Mouse (Mus musculus): ENCODE data around the gene Idua. TPM values are rescaled to one million over a fixed set of nuclear protein-coding genes. Genes with fewer than 3 reads are reported as not detected.

Idua gene
- 34.6 and 35.4 TPM in 2 replicates for polyA plus RNA-seq (2012; rRNA removed)

DNA sequence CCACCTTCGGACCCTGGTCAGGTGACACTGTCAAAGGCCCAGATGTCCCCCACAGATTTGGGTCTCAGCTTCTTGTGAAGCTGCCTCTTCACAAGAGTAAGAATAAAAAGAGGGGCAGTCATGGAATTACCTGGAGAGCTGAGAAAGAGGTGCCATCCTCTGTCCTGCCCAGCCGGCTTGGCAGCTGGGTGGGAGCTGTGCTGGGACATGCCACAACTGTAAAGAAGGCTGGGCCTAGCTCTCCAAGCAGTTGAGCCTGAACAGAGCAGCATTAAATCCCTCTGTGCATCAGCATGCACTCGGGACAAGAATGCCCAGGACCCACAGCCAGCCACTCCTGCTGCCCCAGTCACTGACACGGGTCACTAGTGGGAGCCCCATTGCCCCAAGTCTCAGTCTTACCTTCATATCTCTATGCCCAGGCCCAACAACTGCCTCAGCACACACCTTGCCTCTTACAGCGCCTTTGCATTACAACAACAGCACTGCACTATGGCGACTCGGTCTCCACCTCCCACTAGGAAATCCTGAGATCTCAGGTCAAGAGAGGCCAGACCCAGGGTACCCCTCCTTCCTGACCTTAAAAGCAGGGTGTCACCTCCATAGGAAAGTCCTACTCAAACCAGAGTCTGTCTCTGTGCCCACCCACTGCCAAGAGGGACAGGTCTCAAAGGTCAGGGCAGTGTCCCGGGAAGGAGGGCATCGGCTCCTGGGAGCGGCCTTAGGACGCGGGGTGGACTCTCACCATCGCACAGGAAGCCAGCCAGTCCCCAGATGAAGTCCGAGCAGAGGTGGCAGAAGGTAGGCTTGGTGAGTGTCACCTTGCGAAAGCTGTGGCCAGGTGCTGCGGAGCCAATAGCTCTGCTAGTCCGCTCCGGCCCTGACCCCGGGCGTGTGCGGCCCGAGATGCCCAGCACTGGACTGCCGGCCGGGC is at the start of gene Idua:
Gene Idua, plus strand, starts transcription at position 634 of the 934 bp plus-strand sequence.
- WGBS = 10% methylated on average over 24 of the region's 24 CpGs
- Histone ChIP-seq H3K27ac (ENCODE audit: control insufficient read depth, insufficient read depth, low read length) (no peak within 1 kb of the TSS), H3K4me3 (ENCODE audit: control insufficient read depth, insufficient read depth, low read length) (peak within 1 kb of the TSS; percentile 56), H3K4me1 (replicated peaks; ENCODE audit: control insufficient read depth, insufficient read depth, low read length) (peaks cover 9% of the 10 kb centered on the region), H3K27me3 (ENCODE audit: control insufficient read depth, insufficient read depth, low read length) (no peaks in the 10 kb centered on the region), H3K36me3 (ENCODE audit: control insufficient read depth, insufficient read depth, low read length) (peaks cover 1% of the 10 kb centered on the region; the same call in 1 of the 2 replicates)
- TF ChIP-seq POLR2A (IDR thresholded peaks at IDR 0.05; ENCODE audit: control insufficient read depth, extremely low read depth, insufficient read depth, low read length, poor library complexity) (no peak), CTCF (IDR thresholded peaks at IDR 0.05; ENCODE audit: borderline replicate concordance, control insufficient read depth, extremely low read depth, insufficient read depth, low read length, poor library complexity) (no peak)
- DNase-seq = no peak

DNA sequence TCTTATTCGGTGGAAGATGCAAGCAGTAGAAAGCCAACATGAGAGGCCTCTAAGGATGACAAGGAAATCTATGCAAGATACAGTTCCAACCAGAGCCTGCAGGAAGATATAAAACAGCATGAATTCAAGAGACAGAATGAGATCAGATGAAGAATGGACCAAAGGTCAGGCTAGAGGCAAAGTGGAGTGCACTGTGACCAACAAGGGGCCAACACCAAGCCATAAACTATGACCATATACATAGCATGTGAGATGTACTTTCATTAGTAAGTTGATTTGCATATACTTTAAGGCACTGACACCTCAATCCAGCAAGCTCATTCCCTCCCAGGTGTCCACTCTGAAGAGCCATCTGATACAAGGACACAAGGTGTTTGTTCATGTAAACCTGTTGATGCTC is 49.7 kb upstream of the Idua start:
- Histone ChIP-seq H3K4me3 (ENCODE audit: control insufficient read depth, insufficient read depth, low read length) (no peak overlapping the region), H3K36me3 (ENCODE audit: control insufficient read depth, insufficient read depth, low read length) (peaks cover 98% of the 10 kb centered on the region), H3K27ac (ENCODE audit: control insufficient read depth, insufficient read depth, low read length) (no peak overlapping the region), H3K27me3 (ENCODE audit: control insufficient read depth, insufficient read depth, low read length) (no peaks in the 10 kb centered on the region), H3K4me1 (replicated peaks; ENCODE audit: control insufficient read depth, insufficient read depth, low read length) (no peaks in the 10 kb centered on the region)
- DNase-seq = no peak
- TF ChIP-seq CTCF (IDR thresholded peaks at IDR 0.05; ENCODE audit: borderline replicate concordance, control insufficient read depth, extremely low read depth, insufficient read depth, low read length, poor library complexity) = no peak
- TF ChIP-seq POLR2A (IDR thresholded peaks at IDR 0.05; ENCODE audit: control insufficient read depth, extremely low read depth, insufficient read depth, low read length, poor library complexity) = no peak
- 97% methylated on average over 1 of the region's 1 CpGs for WGBS

DNA sequence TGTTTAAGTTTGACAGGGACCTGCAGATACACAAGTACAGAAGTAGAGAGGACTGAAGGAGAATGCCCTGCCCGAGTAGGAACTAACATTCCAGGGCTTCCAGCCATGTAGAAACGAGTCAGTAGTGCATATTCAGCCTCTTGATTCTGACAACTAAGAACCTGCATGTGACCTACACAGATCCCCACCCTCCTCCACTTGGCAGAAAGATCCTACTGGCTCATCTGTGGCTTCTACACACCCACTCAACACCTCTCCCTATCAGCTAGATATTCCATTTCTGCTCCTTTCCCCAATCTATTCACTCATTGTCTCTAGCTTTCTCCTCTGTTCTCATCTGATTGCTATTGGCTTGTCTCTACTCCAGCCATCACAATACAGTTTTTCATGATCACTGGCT is 38.3 kb upstream of the Idua start:
- Histone ChIP-seq H3K4me3 (ENCODE audit: control insufficient read depth, insufficient read depth, low read length) (no peak overlapping the region), H3K27ac (ENCODE audit: control insufficient read depth, insufficient read depth, low read length) (no peak overlapping the region), H3K27me3 (ENCODE audit: control insufficient read depth, insufficient read depth, low read length) (no peaks in the 10 kb centered on the region), H3K36me3 (ENCODE audit: control insufficient read depth, insufficient read depth, low read length) (peaks cover 65% of the 10 kb centered on the region), H3K4me1 (replicated peaks; ENCODE audit: control insufficient read depth, insufficient read depth, low read length) (no peaks in the 10 kb centered on the region)
- 93% methylated on average over 2 of the region's 2 CpGs for WGBS
- no peak for DNase-seq
- TF ChIP-seq POLR2A (IDR thresholded peaks at IDR 0.05; ENCODE audit: control insufficient read depth, extremely low read depth, insufficient read depth, low read length, poor library complexity) (no peak), CTCF (IDR thresholded peaks at IDR 0.05; ENCODE audit: borderline replicate concordance, control insufficient read depth, extremely low read depth, insufficient read depth, low read length, poor library complexity) (no peak)

DNA sequence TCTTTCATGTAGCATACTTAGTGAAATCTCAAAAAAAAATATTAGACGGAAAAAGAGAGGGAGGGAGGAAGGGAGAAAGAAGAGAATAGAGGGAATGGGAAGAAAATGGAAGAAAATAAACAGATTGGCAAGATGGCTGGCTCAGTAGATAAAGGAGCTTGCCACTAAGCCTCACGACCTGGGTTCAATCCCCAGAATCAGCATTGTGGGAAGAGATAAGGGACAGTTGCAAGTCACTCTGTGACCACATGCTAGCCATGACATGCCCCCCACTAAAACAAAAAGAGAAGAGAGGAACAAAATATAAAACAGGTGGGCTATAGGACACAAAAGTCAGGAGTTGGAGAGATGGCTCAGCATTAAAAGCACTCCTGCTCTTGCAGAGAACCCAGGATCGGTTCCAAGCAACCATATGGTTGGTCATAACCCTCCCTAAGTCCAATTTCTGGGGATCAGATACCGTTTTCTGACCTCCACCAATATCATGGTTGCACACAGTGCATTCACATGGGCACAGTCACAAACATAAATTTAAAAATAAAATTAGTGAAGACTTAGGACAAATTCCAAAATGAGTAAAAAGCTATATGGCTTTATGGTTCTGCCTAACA is 34.0 kb upstream of the Idua start:
- TF ChIP-seq POLR2A (IDR thresholded peaks at IDR 0.05; ENCODE audit: control insufficient read depth, extremely low read depth, insufficient read depth, low read length, poor library complexity) = no peak
- TF ChIP-seq CTCF (IDR thresholded peaks at IDR 0.05; ENCODE audit: borderline replicate concordance, control insufficient read depth, extremely low read depth, insufficient read depth, low read length, poor library complexity) = no peak
- Histone ChIP-seq H3K4me3 (ENCODE audit: control insufficient read depth, insufficient read depth, low read length) (no peak overlapping the region), H3K4me1 (replicated peaks; ENCODE audit: control insufficient read depth, insufficient read depth, low read length) (peaks cover 9% of the 10 kb centered on the region), H3K27me3 (ENCODE audit: control insufficient read depth, insufficient read depth, low read length) (no peaks in the 10 kb centered on the region), H3K27ac (ENCODE audit: control insufficient read depth, insufficient read depth, low read length) (no peak overlapping the region), H3K36me3 (ENCODE audit: control insufficient read depth, insufficient read depth, low read length) (peaks cover 36% of the 10 kb centered on the region)
- 76% methylated on average over 4 of the region's 4 CpGs for WGBS
- no peak for DNase-seq

DNA sequence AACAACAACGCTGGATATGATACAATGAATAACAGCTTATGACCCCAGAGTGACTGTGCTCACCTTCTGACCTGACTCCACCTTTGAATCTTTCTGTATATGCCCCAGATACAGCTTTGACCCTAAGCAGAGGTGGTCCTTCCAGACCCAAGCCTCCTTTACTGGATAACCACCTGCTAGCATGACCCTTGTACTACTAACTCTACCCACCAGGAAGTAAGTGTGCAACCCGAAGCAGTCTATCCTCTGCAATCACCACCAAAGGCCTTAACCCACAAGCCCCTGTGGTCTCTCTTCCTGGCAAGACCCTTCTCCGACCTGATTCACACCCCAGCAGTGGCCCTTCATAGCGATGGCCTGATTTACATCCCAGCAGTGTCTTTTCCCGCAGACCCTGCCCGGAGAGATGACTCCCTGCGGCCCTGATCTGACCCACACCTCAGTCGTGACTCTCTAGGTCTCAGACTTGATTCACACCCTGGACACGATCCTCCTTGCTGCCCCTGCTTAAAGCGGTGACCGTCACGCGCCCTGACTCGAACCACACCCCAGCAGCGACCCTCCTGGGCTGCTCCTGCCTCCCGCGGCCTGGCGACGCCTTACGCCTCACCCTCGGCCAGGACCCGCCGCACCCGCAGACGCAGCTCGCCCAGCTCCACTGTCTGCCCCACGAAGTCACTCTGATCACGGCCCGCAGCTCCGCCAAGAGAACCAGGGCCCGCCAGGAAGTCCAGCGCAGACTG is 31.1 kb upstream of the Idua start:
- Histone ChIP-seq H3K27ac (ENCODE audit: control insufficient read depth, insufficient read depth, low read length) (peak overlapping the region; percentile 20), H3K4me1 (replicated peaks; ENCODE audit: control insufficient read depth, insufficient read depth, low read length) (peaks cover 9% of the 10 kb centered on the region), H3K27me3 (ENCODE audit: control insufficient read depth, insufficient read depth, low read length) (no peaks in the 10 kb centered on the region), H3K4me3 (ENCODE audit: control insufficient read depth, insufficient read depth, low read length) (peak overlapping the region; percentile 82), H3K36me3 (ENCODE audit: control insufficient read depth, insufficient read depth, low read length) (peaks cover 7% of the 10 kb centered on the region)
- WGBS = under 1% methylated on average over 32 of the region's 32 CpGs
- DNase-seq = peak; percentile 23
- no peak for TF ChIP-seq POLR2A (IDR thresholded peaks at IDR 0.05; ENCODE audit: control insufficient read depth, extremely low read depth, insufficient read depth, low read length, poor library complexity)
- TF ChIP-seq CTCF (IDR thresholded peaks at IDR 0.05; ENCODE audit: borderline replicate concordance, control insufficient read depth, extremely low read depth, insufficient read depth, low read length, poor library complexity) = no peak

Data from thymus, adult 2 months (tissue).